Mouse (Mus musculus) neutrophil, adult 5-6 weeks (primary cell): ENCODE results near the gene Lysmd1. TPM values are rescaled to one million over a fixed set of nuclear protein-coding genes. Genes with fewer than 3 reads are reported as not detected.

ENCODE experiments used
- ATAC-seq: fragments of 151-379, 151-347 bp; 2 replicates; pipeline ENCODE4 v1.8.0; 2017; ENCODE audit warnings: mild to moderate bottlenecking, moderate TSS enrichment; ENCODE audit not compliant: insufficient number of reproducible peaks, poor library complexity, low FRiP score, severe bottlenecking; ENCODE audit errors: extremely low read depth
- total RNA-seq: library from RNA; stranded (forward); fragments of 200-1000 nt; gene quantifications from 2 replicates; pipeline ENCODE4 v1.2.3, GENCODE M21; 2017

The Lysmd1 gene
- total RNA-seq, 1 experiment from 2014 or later, result 12.3 TPM

- ATAC-seq, result no peak
These were observed 1.1 kb downstream of the Lysmd1 start for GRCm38 (mm10) chr3:95135023-95135422.

- ATAC-seq, result no peak
These were observed 1.7 kb downstream of the Lysmd1 start for GRCm38 (mm10) chr3:95135433-95136052.

- ATAC-seq, result no peak
These were observed 2.4 kb downstream of the Lysmd1 start for GRCm38 (mm10) chr3:95136336-95136735.

- no peak for ATAC-seq
These were observed 5.8 kb downstream of the Lysmd1 start for GRCm38 (mm10) chr3:95139586-95140288.

GRCm38 (mm10) chr3:95140289-95140595 is 6.4 kb downstream of the Lysmd1 start:
- no peak for ATAC-seq

- no peak for ATAC-seq
These were observed 6.9 kb downstream of the Lysmd1 start for GRCm38 (mm10) chr3:95140795-95141194.

DNA sequence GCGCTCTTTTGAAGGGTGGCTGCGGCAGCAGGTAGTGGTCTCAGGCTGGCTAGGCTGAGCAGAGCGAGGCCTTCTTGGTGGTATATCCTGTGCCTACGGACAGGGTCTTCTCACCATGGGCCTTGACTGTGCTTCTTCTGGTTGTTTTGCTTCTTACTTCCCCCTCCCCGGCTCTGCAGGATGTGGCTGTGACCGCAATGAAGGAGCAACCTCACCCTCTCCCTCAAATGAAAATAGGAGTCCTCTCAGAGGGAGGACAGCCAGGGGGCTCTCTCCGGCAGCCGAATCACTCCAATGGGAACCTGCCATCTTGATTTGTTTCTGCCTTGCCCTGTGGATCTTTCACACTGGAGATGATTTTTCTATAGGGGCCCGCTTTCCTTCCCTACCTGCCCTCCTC is 7.6 kb downstream of the Lysmd1 start:
- peak; percentile 50 for ATAC-seq

DNA sequence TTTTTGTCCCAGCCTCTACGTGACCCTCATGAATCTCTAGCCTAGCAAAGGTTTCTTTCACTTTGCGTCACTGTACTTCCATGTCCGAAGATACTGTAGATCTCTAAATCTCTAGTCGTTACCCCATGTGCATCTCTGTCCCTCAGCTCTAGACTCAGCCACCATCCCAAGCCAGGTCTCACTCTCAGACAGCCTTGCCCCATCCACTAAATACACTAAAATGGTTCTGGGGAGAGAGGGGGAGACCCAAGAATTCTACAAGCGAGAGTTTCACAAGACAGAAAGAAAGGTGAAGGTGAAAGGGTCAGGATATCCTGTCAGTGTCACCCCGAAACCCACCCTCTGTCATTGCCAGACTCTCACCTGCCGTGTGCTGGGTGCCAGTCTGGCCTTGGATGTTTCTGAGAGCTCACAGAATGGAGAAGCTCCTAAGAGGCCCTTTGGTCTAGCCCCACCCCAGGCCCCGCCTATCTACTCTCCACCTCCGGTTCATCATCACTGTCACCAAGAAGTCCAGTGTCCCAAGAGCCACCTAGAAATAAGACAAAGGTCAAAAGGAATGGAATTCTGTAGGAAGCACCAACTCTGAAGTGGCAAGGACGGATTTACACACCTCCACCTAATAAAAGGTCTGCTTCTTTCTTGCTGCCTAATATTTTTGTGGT is 8.2 kb downstream of the Lysmd1 start, which contains the start of gene Tnfaip8l2:
Gene Tnfaip8l2, minus strand, starts transcription at position 409 of the 665 bp plus-strand sequence.
- ATAC-seq, result peak; percentile 62

DNA sequence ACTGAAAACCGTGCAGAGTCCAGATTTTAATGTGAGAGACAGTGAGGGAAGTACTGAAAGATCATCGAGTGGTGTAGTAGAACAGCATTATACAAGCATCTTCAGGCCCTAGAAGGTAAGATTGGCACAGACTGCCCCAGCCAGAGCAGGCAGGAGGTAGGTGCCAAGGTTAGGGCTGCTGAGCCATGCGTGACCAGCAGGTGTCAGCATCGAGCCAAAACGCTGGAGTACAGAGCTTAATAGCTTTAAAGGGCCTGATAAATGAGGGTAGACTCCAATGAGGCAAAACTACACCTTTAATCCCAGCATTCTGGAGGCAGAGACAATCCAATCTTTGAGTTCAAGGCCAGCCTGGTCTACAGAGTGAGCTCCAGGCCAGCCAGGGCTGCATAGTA is 8.7 kb downstream of the Lysmd1 start:
- ATAC-seq, result peak; percentile 83

GRCm38 (mm10) chr3:95147924-95148323 is 14.0 kb downstream of the Lysmd1 start:
- ATAC-seq, result no peak

GRCm38 (mm10) chr3:95153874-95154273 is 20.0 kb downstream of the Lysmd1 start:
- peak; percentile 87 for ATAC-seq

DNA sequence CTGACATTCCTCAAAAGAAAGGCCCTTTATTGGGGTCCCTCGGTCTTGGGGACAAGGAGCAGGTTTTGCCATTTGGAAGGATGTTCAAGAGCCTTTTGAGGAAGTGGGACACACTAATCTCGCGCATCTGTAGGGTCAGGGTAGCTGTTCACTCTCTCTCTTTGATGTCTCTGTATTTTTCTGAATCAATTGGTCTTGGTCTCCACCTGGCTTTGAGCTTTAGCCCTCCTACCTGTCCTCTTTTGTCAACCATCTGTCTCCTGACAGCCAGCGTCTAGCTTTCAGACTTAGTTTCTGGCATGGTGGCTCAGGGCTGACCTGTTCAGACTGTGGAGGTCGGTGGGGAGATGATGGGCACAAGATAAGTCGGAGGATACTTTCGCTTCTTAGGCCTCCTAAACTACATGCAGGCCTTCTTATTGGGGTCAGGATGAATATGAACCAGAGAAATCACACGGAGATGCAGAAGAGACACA is 25.7 kb downstream of the Lysmd1 start:
- ATAC-seq, result no peak

DNA sequence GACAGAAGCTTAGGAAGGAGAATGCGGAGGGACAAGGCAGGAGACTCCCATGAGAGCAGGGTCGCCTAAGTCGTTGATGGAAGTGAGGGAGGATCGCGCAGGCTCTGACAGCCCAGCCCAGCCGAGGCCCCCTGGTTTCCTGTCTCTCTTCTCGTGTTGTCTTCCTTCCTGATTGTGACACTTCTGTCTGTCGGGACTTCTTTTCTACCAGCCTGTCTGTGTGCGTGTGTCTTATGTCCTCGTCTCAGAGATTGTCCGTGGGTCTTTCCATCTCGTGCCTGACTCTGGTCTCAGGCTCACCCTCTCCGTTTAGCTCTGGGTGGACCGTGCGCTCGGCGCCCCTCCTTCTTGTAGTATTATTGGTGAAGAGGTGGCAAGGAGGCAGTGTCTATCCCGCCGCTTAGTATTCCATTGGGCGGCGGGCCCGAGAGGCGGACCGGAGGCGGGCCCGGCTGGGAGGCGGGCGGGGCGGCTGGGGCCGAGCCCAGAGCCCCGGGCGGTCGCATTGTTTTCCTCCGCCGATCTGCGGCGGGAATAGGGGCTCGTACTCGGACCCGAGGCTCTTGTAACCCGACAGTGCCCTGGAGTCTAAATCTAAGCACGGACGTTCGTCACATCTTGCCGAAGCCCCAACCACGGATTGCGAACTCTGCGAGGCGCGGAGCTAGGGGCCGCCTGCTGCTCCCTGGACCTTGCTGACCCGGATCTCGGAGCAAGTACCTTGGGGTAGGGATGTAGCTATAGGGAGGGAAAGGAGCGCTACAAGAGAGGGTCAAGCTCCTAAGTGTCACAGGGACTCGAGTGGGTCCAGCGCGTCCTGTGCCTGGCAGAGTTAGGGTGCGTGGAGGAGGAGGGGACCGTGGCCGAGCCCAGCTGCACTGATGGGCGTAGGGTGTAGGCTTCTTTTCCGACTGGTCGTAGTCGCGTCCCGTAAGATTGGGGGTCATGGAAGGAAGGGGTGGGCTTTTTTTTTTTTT is 26.4 kb downstream of the Lysmd1 start, which contains the start of gene Sema6c:
Gene Sema6c, plus strand, starts transcription at position 471 of the 977 bp plus-strand sequence.
- peak; percentile 98 for ATAC-seq

DNA sequence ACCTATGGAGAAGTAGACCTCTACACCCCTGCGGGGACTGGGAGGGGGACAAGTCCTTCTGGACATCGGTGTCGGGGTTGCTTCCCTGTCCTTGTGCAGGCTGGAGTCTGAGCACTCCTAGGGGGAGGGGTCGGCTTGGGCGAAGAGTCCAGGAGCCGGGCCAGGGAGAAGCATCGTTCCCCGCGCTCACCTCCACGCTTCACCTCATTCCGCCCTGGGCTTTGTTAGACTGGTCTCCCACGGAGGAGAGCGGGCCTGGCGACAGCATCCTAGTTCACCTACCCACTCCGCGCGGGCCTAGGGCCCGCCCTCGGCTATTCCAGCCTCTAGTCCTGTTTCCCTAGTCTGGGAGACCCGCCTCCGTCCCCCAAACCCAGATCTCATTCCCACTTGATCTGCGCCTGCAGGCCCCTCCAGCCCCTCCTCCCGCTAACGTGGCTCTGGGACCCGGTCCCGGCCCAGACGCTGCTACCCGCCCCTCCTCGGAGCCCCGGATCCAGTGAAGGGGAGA is 27.2 kb downstream of the Lysmd1 start:
- no peak for ATAC-seq

DNA sequence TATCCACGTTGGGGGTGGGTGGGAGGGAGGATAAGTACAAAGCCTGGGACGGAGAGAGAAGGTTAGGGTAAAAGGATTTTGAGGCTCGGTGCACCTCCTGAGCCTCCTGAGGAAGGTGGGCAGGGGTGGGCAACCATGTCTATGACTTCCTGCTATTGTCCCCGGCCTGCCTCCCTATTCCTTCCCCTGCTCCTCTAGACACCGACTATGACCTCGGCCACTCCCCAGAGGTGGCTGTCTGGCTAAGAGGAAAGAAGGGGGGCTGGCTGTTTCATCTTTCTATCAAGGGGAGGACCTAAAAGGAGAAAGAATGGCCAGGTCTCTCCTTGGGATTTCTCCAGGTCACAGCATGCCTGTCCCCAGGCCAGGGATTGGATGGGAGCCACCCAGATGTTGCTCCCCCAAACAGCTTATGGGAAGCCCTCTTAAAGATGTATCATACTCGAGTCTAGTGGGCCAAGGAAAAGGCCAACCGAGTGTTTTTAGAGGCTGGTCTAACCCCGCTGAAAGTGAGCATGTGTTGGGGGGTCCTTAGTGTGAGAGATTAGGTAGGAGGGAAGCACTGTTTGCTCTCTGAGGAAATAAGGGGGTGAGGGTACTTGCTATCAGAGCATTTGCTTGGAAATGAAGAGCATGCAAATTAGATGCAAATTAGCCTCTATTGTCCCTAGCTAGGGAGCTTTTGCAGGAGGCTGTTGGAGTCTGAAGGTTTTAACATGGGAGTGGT is 27.9 kb downstream of the Lysmd1 start:
- ATAC-seq, result no peak

DNA sequence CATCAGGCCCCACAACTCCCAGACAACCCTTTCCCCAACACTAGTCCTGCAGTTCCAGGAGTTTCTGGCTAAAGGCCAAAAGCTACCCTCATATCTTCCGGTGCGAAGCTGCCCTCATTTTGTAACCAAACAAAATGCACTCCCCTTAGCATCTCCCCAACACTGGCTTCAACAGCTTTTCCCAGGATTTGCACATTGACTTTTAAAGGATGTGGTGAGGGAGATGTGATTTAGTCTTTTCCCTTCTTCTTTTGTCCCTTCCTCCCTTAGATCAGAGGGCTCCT is 28.4 kb downstream of the Lysmd1 start:
- ATAC-seq, result no peak

- ATAC-seq, result no peak
These were observed 29.7 kb downstream of the Lysmd1 start for GRCm38 (mm10) chr3:95163419-95164255.

DNA sequence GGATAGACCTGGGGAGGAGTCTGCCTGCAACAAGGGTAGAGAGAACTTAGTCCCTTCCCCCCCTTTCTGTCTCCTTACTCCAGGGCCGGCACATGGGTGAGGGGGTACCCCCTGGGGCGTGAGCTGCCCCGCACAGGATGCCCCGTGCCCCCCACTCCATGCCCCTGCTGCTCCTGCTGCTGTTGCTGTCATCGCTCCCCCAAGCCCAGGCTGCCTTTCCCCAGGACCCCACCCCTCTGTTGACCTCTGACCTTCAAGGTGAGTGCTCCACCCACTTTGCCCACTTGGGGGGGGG is 30.3 kb downstream of the Lysmd1 start:
- no peak for ATAC-seq
